Mouse (Mus musculus) limb, embryonic 14.5 days (tissue): Measurements from ENCODE around the gene Exoc8. TPM values are rescaled to one million over a fixed set of nuclear protein-coding genes. Genes with fewer than 3 reads are reported as not detected.

Experiments used
- ATAC-seq: fragments of 200-750 bp; cut with Nextera tagmentation; 2 replicates; pipeline ENCODE4 v1.8.0; 2017; ENCODE audit warnings: low read depth, moderate number of reproducible peaks, moderate TSS enrichment; ENCODE audit not compliant: low FRiP score
- DNase-seq: peaks from one replicate; pipeline ENCODE4 v3.0.0-alpha.2; 2015; ENCODE audit warnings: low spot score
- H3K27ac ChIP-seq: fragments of 300-500 bp; sonication (generic); replicated peaks from 2 replicates; pipeline ENCODE4 v1.5.1; 2014; ENCODE audit warnings: low read depth, mild to moderate bottlenecking, low read length, moderate library complexity, mixed read lengths
- H3K27me3 ChIP-seq: fragments of 300-500 bp; sonication (generic); 2 replicates; pipeline ENCODE4 v1.6.1; 2014; ENCODE audit warnings: low read length, mixed read lengths; ENCODE audit not compliant: control insufficient read depth, insufficient read depth
- H3K36me3 ChIP-seq: fragments of 300-500 bp; sonication (generic); 2 replicates; pipeline ENCODE4 v1.6.1; 2014; ENCODE audit warnings: mild to moderate bottlenecking, low read length, moderate library complexity, mixed read lengths; ENCODE audit not compliant: control insufficient read depth, insufficient read depth
- H3K4me1 ChIP-seq: fragments of 300-500 bp; sonication (generic); 2 replicates; pipeline ENCODE4 v1.6.1; 2014; ENCODE audit warnings: antibody characterized with exemption, low read length, mixed read lengths; ENCODE audit not compliant: control insufficient read depth, insufficient read depth
- H3K4me2 ChIP-seq: fragments of 300-500 bp; sonication (generic); replicated peaks from 2 replicates; pipeline ENCODE4 v1.6.1; 2014; ENCODE audit warnings: low read depth, mild to moderate bottlenecking, low read length, moderate library complexity; ENCODE audit not compliant: severe bottlenecking
- H3K4me3 ChIP-seq: fragments of 300-500 bp; sonication (generic); replicated peaks from 2 replicates; pipeline ENCODE4 v1.5.1; 2014; ENCODE audit warnings: low read length
- H3K9ac ChIP-seq: fragments of 300-500 bp; sonication (generic); 2 replicates; pipeline ENCODE4 v1.6.1; 2014; ENCODE audit warnings: mild to moderate bottlenecking, low read depth, low read length, moderate library complexity; ENCODE audit not compliant: severe bottlenecking
- H3K9me3 ChIP-seq: fragments of 300-500 bp; sonication (generic); 2 replicates; pipeline ENCODE4 v1.6.1; 2016; ENCODE audit warnings: low read length; ENCODE audit not compliant: control insufficient read depth
- POLR2A ChIP-seq: fragments of 200-500 bp; IDR thresholded peaks from 2 replicates; pipeline ENCODE4 v1.8.0; 2012; ENCODE audit warnings: inconsistent platforms, mild to moderate bottlenecking, moderate library complexity, borderline replicate concordance; ENCODE audit not compliant: insufficient read depth, insufficient read length; ENCODE audit errors: extremely low read depth
- WGBS: fragments of 180-500 bp; shearing (Covaris S2); extraction: QIAGEN DNeasy Blood & Tissue Kit; methylation state at CpG from one replicate; pipeline ENCODE4 v1.1.7; 2014; 5-methylcytosine and 5-hydroxymethylcytosine counted together
- polyA plus RNA-seq, 2 experiments: library from polyadenylated mRNA; depleted of rRNA in 1 of 2; stranded (reverse) in 1 of 2; unstranded in 1 of 2; fragments of >200 nt; fragmentation: Nextera tagmentation in 1 of 2; extraction: Ambion mirVana in 1 of 2; gene quantifications; 2 replicates each; pipeline versions ENCODE4 v1.2.1 to v1.2.3; 2012 to 2014

Exoc8 gene
- polyA plus RNA-seq, 2 experiments: 5.7 to 6.4 TPM

DNA sequence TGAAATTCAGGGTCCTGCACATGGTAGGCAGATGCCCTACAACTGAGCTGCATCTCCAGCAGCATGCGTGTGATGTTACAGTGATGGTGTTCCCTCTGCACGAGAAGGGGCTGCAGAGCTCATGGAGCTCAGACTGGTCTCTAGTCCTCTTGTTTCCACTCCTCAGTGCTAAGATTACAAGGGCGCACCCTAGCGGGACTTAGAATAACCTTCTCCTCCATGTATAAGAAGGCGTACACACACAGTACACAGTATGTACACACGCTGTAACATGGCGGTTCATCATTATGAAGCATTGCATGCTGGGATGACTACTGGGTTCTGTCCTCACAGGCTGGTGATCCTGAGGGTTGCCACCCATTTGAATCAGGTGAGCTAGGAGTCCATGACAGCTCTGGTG lies 25.4 kb downstream of the Exoc8 start:
- H3K36me3 ChIP-seq: peaks cover 62% of the 10 kb centered on the region
- TF ChIP-seq POLR2A: no peak
- DNase-seq (no peak), ATAC-seq (no peak)
- H3K27me3 ChIP-seq: no peaks in the 10 kb centered on the region
- H3K27ac ChIP-seq: no peak overlapping the region
- H3K9me3 ChIP-seq: no peaks in the 10 kb centered on the region
- H3K9ac ChIP-seq: no peak overlapping the region
- H3K4me1 ChIP-seq: no peaks in the 10 kb centered on the region
- H3K4me2 ChIP-seq: no peak overlapping the region
- no peak overlapping the region for H3K4me3 ChIP-seq
- WGBS: 95% methylated on average over 7 of the region's 7 CpGs

DNA sequence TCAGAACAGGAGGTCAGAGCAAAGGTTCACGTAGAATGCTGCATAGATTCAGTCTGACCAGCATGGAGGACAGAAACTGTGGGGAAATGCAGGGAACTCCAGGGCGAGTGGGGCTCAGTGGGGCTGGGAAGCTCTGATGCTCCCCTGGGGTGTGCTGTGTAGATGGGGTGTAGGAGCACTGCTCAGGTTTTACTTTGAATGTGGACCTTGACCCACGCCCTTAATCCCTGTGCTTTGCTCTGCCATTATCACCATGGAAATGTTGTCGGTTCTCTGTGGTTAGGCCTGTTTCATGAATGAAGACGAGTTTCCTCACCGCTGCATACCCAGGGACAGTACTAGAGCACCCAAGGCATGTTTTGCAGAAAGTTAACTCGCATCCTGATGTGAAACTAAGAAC lies 26.0 kb downstream of the Exoc8 start:
- H3K4me1 ChIP-seq: no peaks in the 10 kb centered on the region
- WGBS: 94% methylated on average over 7 of the region's 7 CpGs
- H3K9me3 ChIP-seq: no peaks in the 10 kb centered on the region
- H3K4me2 ChIP-seq: no peak overlapping the region
- ATAC-seq (no peak), DNase-seq (no peak)
- H3K27ac ChIP-seq: no peak overlapping the region
- H3K9ac ChIP-seq: no peak overlapping the region
- no peak overlapping the region for H3K4me3 ChIP-seq
- H3K27me3 ChIP-seq: no peaks in the 10 kb centered on the region
- no peak for TF ChIP-seq POLR2A
- H3K36me3 ChIP-seq: peaks cover 55% of the 10 kb centered on the region

DNA sequence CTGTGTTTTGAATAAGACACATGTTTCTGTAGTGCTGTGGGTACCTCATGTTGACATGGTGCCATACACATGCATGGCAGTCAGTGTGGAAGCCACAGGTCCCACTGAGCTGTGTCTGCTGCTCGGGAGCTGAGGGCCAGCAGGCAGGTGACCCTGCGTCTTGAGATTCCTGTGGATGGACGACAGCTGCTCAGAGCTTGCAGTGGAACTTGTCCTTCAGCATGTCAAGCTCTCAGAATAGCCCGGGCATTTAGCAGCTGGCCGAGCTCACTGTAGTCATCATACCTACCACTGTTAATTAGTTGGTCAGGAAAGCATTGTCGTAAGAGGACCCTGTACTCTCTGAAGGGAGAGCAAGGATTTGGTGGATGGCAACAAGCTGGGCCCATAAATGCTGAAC lies 27.8 kb downstream of the Exoc8 start:
- Histone ChIP-seq H3K4me3 (no peak overlapping the region), H3K36me3 (peaks cover 40% of the 10 kb centered on the region), H3K27ac (no peak overlapping the region), H3K9me3 (no peaks in the 10 kb centered on the region), H3K9ac (no peak overlapping the region), H3K4me1 (0 out of 2 replicates have a peak, but pooled peaks cover 3% of the 10 kb centered on the region), H3K4me2 (no peak overlapping the region), H3K27me3 (no peaks in the 10 kb centered on the region)
- ATAC-seq (no peak), DNase-seq (no peak)
- 67% methylated on average over 6 of the region's 6 CpGs for WGBS
- TF ChIP-seq POLR2A: no peak

- no peaks in the 10 kb centered on the region for H3K9me3 ChIP-seq
- H3K4me2 ChIP-seq: no peak overlapping the region
- no peak for ATAC-seq
- WGBS: 36% methylated on average over 2 of the region's 2 CpGs
- no peak for TF ChIP-seq POLR2A
- no peak for DNase-seq
- H3K27ac ChIP-seq: no peak overlapping the region
- H3K9ac ChIP-seq: no peak overlapping the region
- peaks cover 9% of the 10 kb centered on the region for H3K4me1 ChIP-seq
- H3K4me3 ChIP-seq: no peak overlapping the region
- no peaks in the 10 kb centered on the region for H3K27me3 ChIP-seq
- H3K36me3 ChIP-seq: peaks cover 15% of the 10 kb centered on the region
Observed at GRCm38 (mm10) chr8:124867126-124867525, 30.4 kb downstream of the Exoc8 start.

GRCm38 (mm10) chr8:124866669-124867068 lies 30.8 kb downstream of the Exoc8 start:
- 82% methylated on average over 3 of the region's 3 CpGs for WGBS
- DNase-seq: no peak
- no peak for TF ChIP-seq POLR2A
- Histone ChIP-seq H3K9ac (no peak overlapping the region), H3K4me1 (peaks cover 9% of the 10 kb centered on the region), H3K9me3 (no peaks in the 10 kb centered on the region), H3K27ac (no peak overlapping the region), H3K4me2 (no peak overlapping the region), H3K27me3 (no peaks in the 10 kb centered on the region), H3K36me3 (peaks cover 11% of the 10 kb centered on the region), H3K4me3 (no peak overlapping the region)
- ATAC-seq: no peak

GRCm38 (mm10) chr8:124863729-124864128 lies 33.8 kb downstream of the Exoc8 start:
- Histone ChIP-seq H3K27me3 (no peaks in the 10 kb centered on the region), H3K9ac (peak overlapping the region; percentile 95), H3K9me3 (no peaks in the 10 kb centered on the region), H3K4me1 (peaks cover 9% of the 10 kb centered on the region), H3K4me3 (peak overlapping the region; percentile 96), H3K36me3 (peaks cover 22% of the 10 kb centered on the region), H3K4me2 (peak overlapping the region; percentile 77), H3K27ac (peak overlapping the region; percentile 90; the same call in 1 of the 2 replicates)
- no peak for TF ChIP-seq POLR2A
- WGBS: 14% methylated on average over 8 of the region's 8 CpGs
- DNase-seq: no peak
- no peak for ATAC-seq
